Mouse (Mus musculus) thymus, adult 2 months (tissue): ENCODE data around the gene Hdgfl3. TPM values are rescaled to one million over a fixed set of nuclear protein-coding genes. Genes with fewer than 3 reads are reported as not detected.

Experiments
- DNase-seq: peaks from one replicate; pipeline ENCODE4 v3.0.0; 2021
- H3K27ac ChIP-seq: fragments of 200-500 bp; 2 replicates; pipeline ENCODE4 v1.5.1; 2012; ENCODE audit warnings: low read length, control low read depth; ENCODE audit not compliant: control insufficient read depth, insufficient read depth
- H3K27me3 ChIP-seq: fragments of 200-500 bp; 2 replicates; pipeline ENCODE4 v1.6.1; 2012; ENCODE audit warnings: mild to moderate bottlenecking, low read length, moderate library complexity, mixed read lengths; ENCODE audit not compliant: control insufficient read depth, insufficient read depth
- H3K36me3 ChIP-seq: fragments of 200-500 bp; 2 replicates; pipeline ENCODE4 v1.6.1; 2012; ENCODE audit warnings: mild to moderate bottlenecking, low read length, moderate library complexity; ENCODE audit not compliant: control insufficient read depth, insufficient read depth
- H3K4me1 ChIP-seq: fragments of 200-500 bp; replicated peaks from 2 replicates; pipeline ENCODE4 v1.6.1; 2012; ENCODE audit warnings: low read length; ENCODE audit not compliant: control insufficient read depth, insufficient read depth
- H3K4me3 ChIP-seq: fragments of 200-500 bp; 2 replicates; pipeline ENCODE4 v1.5.1; 2012; ENCODE audit warnings: mild to moderate bottlenecking, low read length, control low read depth, moderate library complexity; ENCODE audit not compliant: control insufficient read depth, insufficient read depth
- CTCF ChIP-seq: fragments of 200-500 bp; IDR thresholded peaks from 2 replicates; pipeline ENCODE4 v1.5.1; 2012; ENCODE audit warnings: mild to moderate bottlenecking, control low read depth, low read length, moderate library complexity, borderline replicate concordance; ENCODE audit not compliant: control insufficient read depth, poor library complexity, insufficient read depth; ENCODE audit errors: extremely low read depth
- POLR2A ChIP-seq: fragments of 200-500 bp; IDR thresholded peaks from 2 replicates; pipeline ENCODE4 v1.6.1; 2012; ENCODE audit warnings: mild to moderate bottlenecking, low read length, control low read depth, moderate library complexity; ENCODE audit not compliant: control insufficient read depth, poor library complexity, insufficient read depth; ENCODE audit errors: extremely low read depth
- WGBS: fragments of 180-500 bp; shearing (Covaris S2); methylation state at CpG from one replicate; pipeline ENCODE4 v1.1.7; 2018; 5-methylcytosine and 5-hydroxymethylcytosine counted together
- polyA plus RNA-seq: library from polyadenylated mRNA; depleted of rRNA; stranded (reverse); fragments of >200 nt; gene quantifications from 2 replicates; pipeline ENCODE4 v1.2.3, GENCODE M21; 2012

Hdgfl3 gene
- polyA plus RNA-seq, 1 experiment: 5.1 TPM

GRCm38 (mm10) chr7:81933601-81934266, 539 bp downstream of the Hdgfl3 start:
- peak; percentile 60 for DNase-seq
- H3K36me3 ChIP-seq: no peaks in the 10 kb centered on the region
- no peaks in the 10 kb centered on the region; the same call in 1 of the 2 replicates for H3K27me3 ChIP-seq
- TF ChIP-seq POLR2A: no peak
- TF ChIP-seq CTCF: no peak
- WGBS: 1% methylated on average over 103 of the region's 103 CpGs
- peak overlapping the region; percentile 78 for H3K4me3 ChIP-seq
- no peak overlapping the region for H3K27ac ChIP-seq
- peaks cover 12% of the 10 kb centered on the region for H3K4me1 ChIP-seq

- DNase-seq: no peak
- no peaks in the 10 kb centered on the region; the same call in 1 of the 2 replicates for H3K27me3 ChIP-seq
- TF ChIP-seq CTCF (no peak), POLR2A (no peak)
Measured at GRCm38 (mm10) chr7:81933061-81933600, 1.1 kb downstream of the Hdgfl3 start.

DNA sequence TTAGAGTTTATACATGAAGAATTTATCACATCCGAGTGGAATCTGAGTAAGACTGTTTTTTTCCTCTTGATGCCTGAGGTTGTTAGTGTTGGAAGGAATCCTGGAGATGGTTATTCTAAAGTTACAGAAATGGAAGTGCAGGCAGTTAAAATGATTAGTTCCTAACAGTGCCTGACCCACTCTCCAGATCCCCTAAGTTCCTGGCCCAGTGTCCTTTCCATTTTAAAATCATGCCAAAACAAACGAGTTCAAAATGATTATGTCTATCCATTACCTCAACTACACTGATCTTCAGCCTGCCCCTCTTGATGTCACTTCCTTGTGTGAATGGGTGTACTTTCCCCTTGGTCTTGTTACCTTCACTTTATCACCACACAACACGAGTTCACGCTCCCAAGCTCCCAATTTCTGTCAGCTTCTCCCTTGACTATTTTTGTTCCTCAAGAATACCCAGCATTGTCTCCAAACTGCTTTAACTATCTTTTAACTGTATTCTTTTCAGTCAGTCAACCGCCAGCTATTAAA, 1.7 kb downstream of the Hdgfl3 start:
- WGBS: 55% methylated on average over 5 of the region's 5 CpGs
- Histone ChIP-seq H3K27ac (no peak overlapping the region), H3K36me3 (no peaks in the 10 kb centered on the region), H3K27me3 (no peaks in the 10 kb centered on the region; the same call in 1 of the 2 replicates), H3K4me3 (no peak overlapping the region), H3K4me1 (peaks cover 12% of the 10 kb centered on the region)
- no peak for DNase-seq
- TF ChIP-seq POLR2A (no peak), CTCF (no peak)

More at GRCm38 (mm10) chr7:81933061-81933600, 1.1 kb downstream of the Hdgfl3 start:
- WGBS: 12% methylated on average over 23 of the region's 23 CpGs
- no peaks in the 10 kb centered on the region for H3K36me3 ChIP-seq
- H3K4me3 ChIP-seq: peak overlapping the region; percentile 78
- peaks cover 12% of the 10 kb centered on the region for H3K4me1 ChIP-seq
- no peak overlapping the region for H3K27ac ChIP-seq

- Histone ChIP-seq H3K27me3 (no peaks in the 10 kb centered on the region), H3K27ac (no peak overlapping the region), H3K36me3 (no peaks in the 10 kb centered on the region), H3K4me1 (peaks cover 9% of the 10 kb centered on the region), H3K4me3 (no peak overlapping the region)
- WGBS: 47% methylated on average over 7 of the region's 7 CpGs
- TF ChIP-seq POLR2A (no peak), CTCF (no peak)
- DNase-seq: no peak
Measured at GRCm38 (mm10) chr7:81928998-81929397, 5.3 kb downstream of the Hdgfl3 start.

DNA sequence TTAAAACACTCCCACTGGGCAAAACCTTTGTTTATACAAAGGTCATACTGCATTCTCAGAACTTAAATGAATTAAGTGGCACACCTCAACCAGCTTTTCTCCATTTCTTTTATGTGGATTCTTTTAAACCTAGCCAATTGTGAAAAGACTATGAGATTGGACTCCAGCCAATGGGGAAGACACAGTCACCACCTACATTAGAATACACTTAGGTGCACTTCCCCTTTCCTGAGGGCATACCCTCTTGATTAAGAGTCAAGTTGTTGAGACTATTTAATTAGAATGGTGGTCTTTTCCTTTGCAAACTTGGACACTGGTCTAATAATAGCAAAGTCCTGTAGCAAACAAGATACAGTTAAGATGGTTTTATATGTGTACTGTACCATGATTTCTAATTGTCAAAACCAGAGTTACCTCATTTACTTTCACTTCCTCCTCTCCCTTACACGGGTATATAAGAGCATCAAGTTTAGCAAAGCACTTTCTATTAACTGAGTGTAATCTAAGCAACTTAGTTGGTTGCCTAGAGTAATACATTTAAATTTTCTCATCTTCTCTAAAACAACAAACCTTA, 12.8 kb downstream of the Hdgfl3 start:
- Histone ChIP-seq H3K27ac (no peak overlapping the region), H3K4me3 (no peak overlapping the region), H3K27me3 (no peaks in the 10 kb centered on the region), H3K36me3 (no peaks in the 10 kb centered on the region), H3K4me1 (no peaks in the 10 kb centered on the region)
- WGBS: 5% methylated on average over 1 of the region's 1 CpGs
- TF ChIP-seq POLR2A (no peak), CTCF (no peak)
- DNase-seq: no peak

DNA sequence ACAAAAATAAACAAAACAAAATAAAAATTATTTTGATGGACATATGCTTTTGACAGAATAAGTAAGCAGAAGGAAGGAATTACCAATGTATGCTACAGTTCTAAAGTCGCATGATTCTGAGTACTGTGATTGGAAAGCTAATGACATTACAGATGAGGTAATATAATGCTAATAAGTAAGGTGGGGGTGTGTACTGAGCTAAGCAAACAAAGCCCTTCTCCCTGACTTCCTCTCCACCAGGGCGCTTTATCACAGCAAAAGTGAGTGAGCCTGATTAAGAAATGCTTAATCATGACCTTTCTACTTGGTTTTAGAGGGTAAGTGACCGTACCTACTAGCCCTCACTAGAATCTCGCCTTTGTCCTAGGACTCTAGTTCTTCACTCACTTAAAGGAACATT, 14.0 kb downstream of the Hdgfl3 start:
- TF ChIP-seq POLR2A: no peak
- no peak for TF ChIP-seq CTCF
- DNase-seq: no peak
- Histone ChIP-seq H3K36me3 (no peaks in the 10 kb centered on the region), H3K27me3 (no peaks in the 10 kb centered on the region), H3K4me1 (no peaks in the 10 kb centered on the region), H3K4me3 (no peak overlapping the region), H3K27ac (no peak overlapping the region)
- 93% methylated on average over 4 of the region's 4 CpGs for WGBS

GRCm38 (mm10) chr7:81918316-81918715, 16.0 kb downstream of the Hdgfl3 start:
- no peak overlapping the region for H3K4me3 ChIP-seq
- H3K27ac ChIP-seq: no peak overlapping the region
- no peak for TF ChIP-seq POLR2A
- TF ChIP-seq CTCF: no peak
- no peaks in the 10 kb centered on the region for H3K27me3 ChIP-seq
- no peak for DNase-seq
- H3K4me1 ChIP-seq: no peaks in the 10 kb centered on the region
- H3K36me3 ChIP-seq: no peaks in the 10 kb centered on the region
- WGBS: 92% methylated on average over 5 of the region's 5 CpGs
